Mouse (Mus musculus) hindbrain, embryonic 11.5 days (tissue): Measurements from ENCODE around the gene Gm3259. TPM values are rescaled to one million over a fixed set of nuclear protein-coding genes. Genes with fewer than 3 reads are reported as not detected.
"Not testable (repeated sequence)": the region's sequence is repeated elsewhere in the genome, so short reads cannot be mapped to it uniquely, and the experiment has no call there.

Experiments
- ATAC-seq: fragments of 200-750 bp; cut with Nextera tagmentation; 2 replicates; pipeline ENCODE4 v1.8.0; 2017; ENCODE audit warnings: mild to moderate bottlenecking, moderate TSS enrichment, moderate library complexity; ENCODE audit not compliant: low FRiP score
- DNase-seq: peaks from one replicate; pipeline ENCODE4 v3.0.0-alpha.2; 2015; ENCODE audit warnings: low spot score
- H3K27ac ChIP-seq: fragments of 300-500 bp; sonication (generic); 2 replicates; pipeline ENCODE4 v1.5.1; 2014; ENCODE audit warnings: mild to moderate bottlenecking, low read depth, low read length
- H3K27me3 ChIP-seq: fragments of 300-500 bp; sonication (generic); 2 replicates; pipeline ENCODE4 v1.6.1; 2014; ENCODE audit warnings: mild to moderate bottlenecking, low read length, moderate library complexity, mixed read lengths; ENCODE audit not compliant: control insufficient read depth, insufficient read depth
- H3K36me3 ChIP-seq: fragments of 300-500 bp; sonication (generic); 2 replicates; pipeline ENCODE4 v1.6.1; 2014; ENCODE audit warnings: mild to moderate bottlenecking, low read length, moderate library complexity, mixed read lengths; ENCODE audit not compliant: control insufficient read depth, insufficient read depth
- H3K4me1 ChIP-seq: fragments of 300-500 bp; sonication (generic); replicated peaks from 2 replicates; pipeline ENCODE4 v1.6.1; 2014; ENCODE audit warnings: low read length, mixed read lengths; ENCODE audit not compliant: control insufficient read depth, insufficient read depth
- H3K4me2 ChIP-seq: fragments of 300-500 bp; sonication (generic); replicated peaks from 2 replicates; pipeline ENCODE4 v1.6.1; 2014; ENCODE audit warnings: mild to moderate bottlenecking, low read depth, low read length
- H3K4me3 ChIP-seq: fragments of 300-500 bp; sonication (generic); 2 replicates; pipeline ENCODE4 v1.5.1; 2014; ENCODE audit warnings: low read depth, low read length
- H3K9ac ChIP-seq: fragments of 300-500 bp; sonication (generic); 2 replicates; pipeline ENCODE4 v1.6.1; 2014; ENCODE audit warnings: low read depth, low read length
- H3K9me3 ChIP-seq: fragments of 300-500 bp; sonication (generic); 2 replicates; pipeline ENCODE4 v1.6.1; 2016; ENCODE audit warnings: low read length; ENCODE audit not compliant: control insufficient read depth
- WGBS: fragments of 180-500 bp; shearing (Covaris S2); extraction: QIAGEN DNeasy Blood & Tissue Kit; methylation state at CpG from one replicate; pipeline ENCODE4 v1.1.7; 2014; 5-methylcytosine and 5-hydroxymethylcytosine counted together
- polyA plus RNA-seq: library from polyadenylated mRNA; unstranded; fragments of >200 nt; fragmentation: Nextera tagmentation; extraction: Ambion mirVana; gene quantifications from 2 replicates; pipeline ENCODE4 v1.2.1, GENCODE M21; 2014

Gene Gm3259
- polyA plus RNA-seq = not detected in 2 replicates

GRCm38 (mm10) chr5:95305611-95306010 is at the start of gene Gm3259:
Gene Gm3259 (plus strand): TSS chr5:95305911.
- H3K36me3 ChIP-seq, H3K4me3 ChIP-seq, H3K9me3 ChIP-seq, H3K27me3 ChIP-seq, DNase-seq, ATAC-seq, H3K4me1 ChIP-seq, H3K27ac ChIP-seq, H3K4me2 ChIP-seq, H3K9ac ChIP-seq: not testable (repeated sequence)
- WGBS = 84% methylated on average over 2 of the region's 2 CpGs

- not testable (repeated sequence) for DNase-seq, ATAC-seq, H3K27me3 ChIP-seq, H3K4me1 ChIP-seq, H3K27ac ChIP-seq, H3K4me2 ChIP-seq, H3K9me3 ChIP-seq, H3K36me3 ChIP-seq, H3K4me3 ChIP-seq, H3K9ac ChIP-seq
- no CpG with 5 or more reads among the region's 1 CpGs for WGBS
These were observed 33.0 kb upstream of the Gm3259 start, which contains the start of gene Gm10424 for GRCm38 (mm10) chr5:95272668-95273067. Gene Gm10424 (minus strand): TSS chr5:95272768.

Other genes with a start within 250 kb of the Gm3259 start
- not detected in 2 replicates for gene Gm7942, start 199.0 kb upstream of the Gm3259 start, polyA plus RNA-seq
- gene Gm16513, start 123.3 kb upstream of the Gm3259 start, polyA plus RNA-seq = not detected in 2 replicates
- not detected in 2 replicates for gene Gm10424, start 33.1 kb upstream of the Gm3259 start, polyA plus RNA-seq
- not detected in 2 replicates for gene D5Ertd577e, start 150.9 kb downstream of the Gm3259 start, polyA plus RNA-seq
- gene Gm3286, start 204.8 kb downstream of the Gm3259 start, polyA plus RNA-seq = not detected in 2 replicates